Mouse (Mus musculus) hindbrain, postnatal 0 days (tissue): ENCODE results near the gene Hyal2. TPM values are rescaled to one million over a fixed set of nuclear protein-coding genes. Genes with fewer than 3 reads are reported as not detected.

ENCODE experiments used
- ATAC-seq: fragments of 200-750 bp; cut with Nextera tagmentation; 2 replicates; pipeline ENCODE4 v1.8.0; 2017; ENCODE audit warnings: mild to moderate bottlenecking, moderate TSS enrichment, moderate library complexity
- DNase-seq: peaks from one replicate; pipeline ENCODE4 v3.0.0-alpha.2; 2015; ENCODE audit warnings: low spot score
- H3K27ac ChIP-seq: fragments of 300-500 bp; sonication (generic); 2 replicates; pipeline ENCODE4 v1.5.1; 2014; ENCODE audit warnings: mild to moderate bottlenecking
- H3K27me3 ChIP-seq: fragments of 300-500 bp; sonication (generic); 2 replicates; pipeline ENCODE4 v1.6.1; 2014; ENCODE audit warnings: low read length, mixed read lengths; ENCODE audit not compliant: insufficient read depth
- H3K36me3 ChIP-seq: fragments of 300-500 bp; sonication (generic); 2 replicates; pipeline ENCODE4 v1.6.1; 2014; ENCODE audit warnings: low read length, mixed read lengths; ENCODE audit not compliant: insufficient read depth
- H3K4me1 ChIP-seq: fragments of 300-500 bp; sonication (generic); 2 replicates; pipeline ENCODE4 v1.6.1; 2014; ENCODE audit warnings: antibody characterized with exemption, low read length, mixed read lengths; ENCODE audit not compliant: insufficient read depth
- H3K4me2 ChIP-seq: fragments of 300-500 bp; sonication (generic); 2 replicates; pipeline ENCODE4 v1.6.1; 2014; ENCODE audit warnings: low read depth, mild to moderate bottlenecking, low read length, moderate library complexity, mixed read lengths
- H3K4me3 ChIP-seq: fragments of 300-500 bp; sonication (generic); 2 replicates; pipeline ENCODE4 v1.5.1; 2014; ENCODE audit warnings: low read length
- H3K9ac ChIP-seq: fragments of 300-500 bp; sonication (generic); replicated peaks from 2 replicates; pipeline ENCODE4 v1.6.1; 2014; ENCODE audit warnings: mild to moderate bottlenecking, low read length, moderate library complexity, mixed read lengths
- H3K9me3 ChIP-seq: fragments of 300-500 bp; sonication (generic); 2 replicates; pipeline ENCODE4 v1.6.1; 2016; ENCODE audit warnings: low read length, mixed read lengths
- CTCF ChIP-seq: IDR thresholded peaks from 2 replicates; pipeline ENCODE4 v1.5.1; 2016; ENCODE audit warnings: antibody characterized with exemption, control low read depth, low read depth
- WGBS: fragments of 180-500 bp; shearing (Covaris S2); extraction: QIAGEN DNeasy Blood & Tissue Kit; methylation state at CpG from one replicate; pipeline ENCODE4 v1.1.7; 2014; 5-methylcytosine and 5-hydroxymethylcytosine counted together
- polyA plus RNA-seq: library from polyadenylated mRNA; unstranded; fragments of >200 nt; fragmentation: Nextera tagmentation; extraction: Ambion mirVana; gene quantifications from 2 replicates; pipeline ENCODE4 v1.2.1, GENCODE M21; 2015
- total RNA-seq: library from RNA; depleted of rRNA; stranded (reverse); fragments of >200 nt; gene quantifications from 2 replicates; pipeline ENCODE4 v1.2.3, GENCODE M21; 2014

Hyal2 gene
- total and polyA plus RNA-seq, 2 experiments from 2014 or later = 39.8 to 75.3 TPM

DNA sequence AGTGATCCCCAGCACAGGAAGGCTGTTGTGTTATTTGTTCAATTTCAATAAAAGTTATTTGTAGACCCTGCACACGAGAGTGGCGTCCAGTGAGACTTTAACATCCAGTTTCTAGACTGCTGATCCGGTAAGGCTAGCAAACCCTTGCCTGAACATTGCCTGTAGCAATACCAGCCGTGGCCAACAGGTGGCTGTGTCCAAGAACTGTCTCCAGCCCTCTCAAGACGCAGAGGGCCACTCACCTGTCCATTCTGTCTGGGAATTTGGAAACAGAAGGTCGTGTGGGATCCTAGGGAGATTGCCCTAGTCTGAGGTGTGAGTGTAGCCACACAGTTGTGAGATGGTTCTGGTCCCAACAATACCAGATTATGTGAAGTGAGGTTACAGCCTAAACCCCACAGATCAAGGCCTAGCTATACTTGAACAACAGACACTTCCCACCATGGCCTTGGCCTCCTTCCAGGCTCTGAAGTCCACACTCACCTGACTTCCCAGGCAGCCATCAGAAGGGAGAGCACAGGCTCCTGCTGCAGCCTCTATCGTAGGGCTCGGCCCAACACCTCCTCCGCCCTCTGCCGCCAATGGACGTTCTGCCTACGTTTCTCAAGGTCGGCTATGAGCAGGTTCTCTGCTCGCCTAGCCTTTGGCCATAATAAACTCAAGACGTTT lies 1.6 kb upstream of the Hyal2 start:
- H3K4me3 ChIP-seq = no peak overlapping the region

GRCm38 (mm10) chr9:107566855-107567254 lies 890 bp upstream of the Hyal2 start:
- Histone ChIP-seq H3K27me3 (no peaks in the 10 kb centered on the region), H3K36me3 (peaks cover 19% of the 10 kb centered on the region; the same call in 1 of the 2 replicates), H3K9me3 (no peaks in the 10 kb centered on the region), H3K27ac (no peak overlapping the region), H3K4me1 (peaks cover 29% of the 10 kb centered on the region), H3K9ac (no peak overlapping the region), H3K4me3 (no peak overlapping the region), H3K4me2 (no peak overlapping the region)
- DNase-seq (no peak), ATAC-seq (no peak)
- WGBS = 64% methylated on average over 3 of the region's 3 CpGs
- no peak for TF ChIP-seq CTCF

More for the DNA sequence above, 1.6 kb upstream of the Hyal2 start:
- TF ChIP-seq CTCF = peak; percentile 87
- peak overlapping the region; percentile 70; the same call in 1 of the 2 replicates for H3K27ac ChIP-seq
- 56% methylated on average over 15 of the region's 15 CpGs for WGBS
- peaks cover 19% of the 10 kb centered on the region; the same call in 1 of the 2 replicates for H3K36me3 ChIP-seq
- H3K27me3 ChIP-seq = no peaks in the 10 kb centered on the region
- H3K9ac ChIP-seq = no peak overlapping the region
- no peak overlapping the region for H3K4me2 ChIP-seq
- no peaks in the 10 kb centered on the region for H3K9me3 ChIP-seq
- ATAC-seq (no peak), DNase-seq (peak; percentile 82)
- peaks cover 29% of the 10 kb centered on the region for H3K4me1 ChIP-seq

- Histone ChIP-seq H3K4me1 (peaks cover 28% of the 10 kb centered on the region), H3K4me3 (peak overlapping the region; percentile 82), H3K27me3 (no peaks in the 10 kb centered on the region), H3K9ac (peak overlapping the region; percentile 75), H3K36me3 (peaks cover 28% of the 10 kb centered on the region; the same call in 1 of the 2 replicates), H3K9me3 (no peaks in the 10 kb centered on the region), H3K4me2 (peak overlapping the region; percentile 83), H3K27ac (peak overlapping the region; percentile 86)
- under 1% methylated on average over 41 of the region's 41 CpGs for WGBS
- DNase-seq = peak; percentile 93
- ATAC-seq = peak; percentile 91
- TF ChIP-seq CTCF = no peak
Measured at GRCm38 (mm10) chr9:107568331-107569261, 851 bp downstream of the Hyal2 start.

DNA sequence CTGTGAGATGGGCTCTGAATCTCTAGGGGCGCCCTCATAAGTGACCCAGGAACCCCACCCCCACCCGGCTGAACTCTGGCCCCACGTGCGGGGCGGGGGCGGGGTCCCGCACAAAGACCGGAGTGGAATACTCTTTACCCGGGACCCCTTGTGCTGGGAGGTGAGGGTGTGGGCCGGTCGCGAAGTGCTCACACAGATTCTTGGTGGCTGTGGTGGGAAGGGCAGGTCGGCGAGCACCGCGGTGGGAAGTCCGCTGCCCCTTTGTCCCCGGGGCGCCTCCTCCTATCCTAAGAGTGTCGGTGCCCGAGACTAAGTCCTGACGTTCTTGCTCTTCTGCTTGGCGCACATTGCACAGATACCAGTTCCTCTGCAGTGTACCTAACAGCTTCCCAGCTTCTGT lies 1.5 kb downstream of the Hyal2 start:
- peaks cover 28% of the 10 kb centered on the region; the same call in 1 of the 2 replicates for H3K36me3 ChIP-seq
- peak; percentile 57 for ATAC-seq
- 0% methylated on average over 23 of the region's 23 CpGs for WGBS

GRCm38 (mm10) chr9:107570016-107570415 lies 2.3 kb downstream of the Hyal2 start:
- H3K36me3 ChIP-seq = peaks cover 28% of the 10 kb centered on the region; the same call in 1 of the 2 replicates
- H3K9me3 ChIP-seq = no peaks in the 10 kb centered on the region
- H3K4me2 ChIP-seq = peak overlapping the region; percentile 83
- ATAC-seq = no peak
- peak overlapping the region; percentile 75 for H3K9ac ChIP-seq
- WGBS = 45% methylated on average over 13 of the region's 13 CpGs
- DNase-seq = no peak
- TF ChIP-seq CTCF = no peak
- peak overlapping the region; percentile 86; the same call in 1 of the 2 replicates for H3K27ac ChIP-seq
- H3K4me3 ChIP-seq = peak overlapping the region; percentile 82
- H3K4me1 ChIP-seq = peaks cover 21% of the 10 kb centered on the region
- no peaks in the 10 kb centered on the region for H3K27me3 ChIP-seq

More for the DNA sequence above, 1.5 kb downstream of the Hyal2 start:
- H3K4me2 ChIP-seq = peak overlapping the region; percentile 83
- peak overlapping the region; percentile 86 for H3K27ac ChIP-seq
- TF ChIP-seq CTCF = no peak
- no peaks in the 10 kb centered on the region for H3K9me3 ChIP-seq
- H3K4me3 ChIP-seq = peak overlapping the region; percentile 82
- no peaks in the 10 kb centered on the region for H3K27me3 ChIP-seq
- no peak for DNase-seq
- H3K4me1 ChIP-seq = peaks cover 21% of the 10 kb centered on the region
- peak overlapping the region; percentile 75 for H3K9ac ChIP-seq

DNA sequence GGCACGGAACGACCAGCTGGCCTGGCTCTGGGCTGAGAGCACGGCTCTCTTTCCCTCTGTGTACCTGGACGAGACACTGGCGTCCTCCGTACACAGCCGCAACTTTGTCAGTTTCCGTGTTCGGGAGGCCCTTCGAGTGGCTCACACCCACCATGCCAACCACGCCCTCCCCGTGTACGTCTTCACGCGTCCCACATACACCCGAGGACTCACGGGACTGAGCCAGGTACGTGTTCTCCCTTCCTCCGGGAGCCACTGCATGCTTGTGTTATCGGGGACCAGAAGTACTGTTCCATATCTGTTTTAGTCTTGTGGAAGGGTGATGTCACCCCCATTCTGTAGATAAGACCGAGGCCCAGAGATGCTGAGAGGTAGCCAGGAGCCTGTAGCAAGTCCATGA lies 3.1 kb downstream of the Hyal2 start:
- H3K4me2 ChIP-seq = peak overlapping the region; percentile 83
- no peak overlapping the region for H3K27ac ChIP-seq
- H3K4me3 ChIP-seq = peak overlapping the region; percentile 82; the same call in 1 of the 2 replicates
- H3K36me3 ChIP-seq = peaks cover 21% of the 10 kb centered on the region; the same call in 1 of the 2 replicates
- H3K9me3 ChIP-seq = no peaks in the 10 kb centered on the region
- peaks cover 21% of the 10 kb centered on the region for H3K4me1 ChIP-seq
- TF ChIP-seq CTCF = no peak
- no peaks in the 10 kb centered on the region for H3K27me3 ChIP-seq
- peak overlapping the region; percentile 17; the same call in 1 of the 2 replicates for H3K9ac ChIP-seq
- ATAC-seq (no peak), DNase-seq (no peak)
- 94% methylated on average over 21 of the region's 21 CpGs for WGBS
